Mouse (Mus musculus) liver, embryonic 13.5 days (tissue): ENCODE results near the gene D630003M21Rik. TPM values are rescaled to one million over a fixed set of nuclear protein-coding genes. Genes with fewer than 3 reads are reported as not detected.

Experiments used
- ATAC-seq: fragments of 200-750 bp; cut with Nextera tagmentation; 2 replicates; pipeline ENCODE4 v1.8.0; 2017; ENCODE audit warnings: low read depth, mild to moderate bottlenecking, moderate number of reproducible peaks, moderate library complexity
- DNase-seq: peaks from one replicate; pipeline ENCODE4 v3.0.0; 2022
- H3K27ac ChIP-seq: fragments of 300-500 bp; sonication (generic); 2 replicates; pipeline ENCODE4 v1.5.1; 2015; ENCODE audit warnings: moderate library complexity, mild to moderate bottlenecking, inconsistent platforms
- H3K27me3 ChIP-seq: fragments of 300-500 bp; sonication (generic); 2 replicates; pipeline ENCODE4 v1.6.1; 2015; ENCODE audit warnings: mild to moderate bottlenecking, inconsistent platforms
- H3K36me3 ChIP-seq: fragments of 300-500 bp; sonication (generic); 2 replicates; pipeline ENCODE4 v1.6.1; 2015; ENCODE audit warnings: mild to moderate bottlenecking, inconsistent platforms
- H3K4me1 ChIP-seq: fragments of 300-500 bp; sonication (generic); replicated peaks from 2 replicates; pipeline ENCODE4 v1.6.1; 2015; ENCODE audit warnings: inconsistent platforms
- H3K4me2 ChIP-seq: fragments of 300-500 bp; sonication (generic); 2 replicates; pipeline ENCODE4 v1.6.1; 2015; ENCODE audit warnings: inconsistent platforms, mild to moderate bottlenecking, moderate library complexity
- H3K4me3 ChIP-seq: fragments of 300-500 bp; sonication (generic); replicated peaks from 2 replicates; pipeline ENCODE4 v1.5.1; 2015; ENCODE audit warnings: mild to moderate bottlenecking, inconsistent platforms
- H3K9ac ChIP-seq: fragments of 300-500 bp; sonication (generic); 2 replicates; pipeline ENCODE4 v1.6.1; 2015; ENCODE audit warnings: mild to moderate bottlenecking, inconsistent platforms
- H3K9me3 ChIP-seq: fragments of 300-500 bp; sonication (generic); replicated peaks from 2 replicates; pipeline ENCODE4 v1.6.1; 2016; ENCODE audit warnings: inconsistent platforms
- WGBS: fragments of 180-500 bp; shearing (Covaris S2); methylation state at CpG from one replicate; pipeline ENCODE4 v1.1.7; 2015; ENCODE audit not compliant: insufficient replicate concordance; 5-methylcytosine and 5-hydroxymethylcytosine counted together
- polyA plus RNA-seq: library from polyadenylated mRNA; unstranded; fragments of >200 nt; fragmentation: Nextera tagmentation; extraction: Ambion mirVana; gene quantifications from 2 replicates; pipeline ENCODE4 v1.2.1, GENCODE M21; 2015

Gene D630003M21Rik
- polyA plus RNA-seq, 1 experiment from 2014 or later = 0.47 TPM

GRCm38 (mm10) chr2:158256894-158257293, 27.9 kb upstream of the D630003M21Rik start:
- Histone ChIP-seq H3K27ac (no peak overlapping the region), H3K4me1 (peaks cover 5% of the 10 kb centered on the region), H3K9ac (no peak overlapping the region), H3K9me3 (no peaks in the 10 kb centered on the region), H3K36me3 (no peaks in the 10 kb centered on the region), H3K27me3 (0 out of 2 replicates have a peak, but pooled peaks cover 10% of the 10 kb centered on the region), H3K4me2 (no peak overlapping the region), H3K4me3 (no peak overlapping the region)
- ATAC-seq (no peak), DNase-seq (no peak)
- WGBS = 18% methylated on average over 5 of the region's 5 CpGs

GRCm38 (mm10) chr2:158253806-158254205, 24.8 kb upstream of the D630003M21Rik start:
- H3K9me3 ChIP-seq = no peaks in the 10 kb centered on the region
- no peak overlapping the region for H3K4me2 ChIP-seq
- no peak overlapping the region for H3K4me3 ChIP-seq
- 68% methylated on average over 5 of the region's 5 CpGs for WGBS
- no peak overlapping the region for H3K9ac ChIP-seq
- H3K27ac ChIP-seq = no peak overlapping the region
- no peaks in the 10 kb centered on the region for H3K36me3 ChIP-seq
- H3K4me1 ChIP-seq = peaks cover 5% of the 10 kb centered on the region
- no peak for DNase-seq
- ATAC-seq = no peak
- 0 out of 2 replicates have a peak, but pooled peaks cover 10% of the 10 kb centered on the region for H3K27me3 ChIP-seq

- Histone ChIP-seq H3K4me2 (no peak overlapping the region), H3K9me3 (no peaks in the 10 kb centered on the region)
Observed at GRCm38 (mm10) chr2:158250558-158250957, 21.5 kb upstream of the D630003M21Rik start.

GRCm38 (mm10) chr2:158248318-158248717, 19.3 kb upstream of the D630003M21Rik start:
- H3K9ac ChIP-seq = no peak overlapping the region
- no peaks in the 10 kb centered on the region for H3K27me3 ChIP-seq
- DNase-seq = no peak
- no peak for ATAC-seq
- H3K27ac ChIP-seq = no peak overlapping the region
- H3K9me3 ChIP-seq = no peaks in the 10 kb centered on the region
- H3K36me3 ChIP-seq = no peaks in the 10 kb centered on the region
- H3K4me1 ChIP-seq = no peaks in the 10 kb centered on the region
- 33% methylated on average over 7 of the region's 7 CpGs for WGBS
- no peak overlapping the region for H3K4me2 ChIP-seq
- no peak overlapping the region for H3K4me3 ChIP-seq

More at GRCm38 (mm10) chr2:158250558-158250957, 21.5 kb upstream of the D630003M21Rik start:
- Histone ChIP-seq H3K36me3 (no peaks in the 10 kb centered on the region), H3K27ac (no peak overlapping the region), H3K9ac (no peak overlapping the region), H3K27me3 (no peaks in the 10 kb centered on the region), H3K4me1 (no peaks in the 10 kb centered on the region), H3K4me3 (no peak overlapping the region)
- 40% methylated on average over 4 of the region's 4 CpGs for WGBS
- DNase-seq = no peak
- no peak for ATAC-seq

- Histone ChIP-seq H3K4me2 (no peak overlapping the region), H3K4me1 (no peaks in the 10 kb centered on the region), H3K9ac (no peak overlapping the region), H3K36me3 (no peaks in the 10 kb centered on the region), H3K27me3 (no peaks in the 10 kb centered on the region), H3K9me3 (no peaks in the 10 kb centered on the region), H3K4me3 (no peak overlapping the region), H3K27ac (no peak overlapping the region)
- no peak for DNase-seq
- 67% methylated on average over 6 of the region's 6 CpGs for WGBS
- no peak for ATAC-seq
Observed at GRCm38 (mm10) chr2:158247852-158248251, 18.8 kb upstream of the D630003M21Rik start.

- Histone ChIP-seq H3K4me2 (no peak overlapping the region), H3K9me3 (no peaks in the 10 kb centered on the region), H3K27me3 (no peaks in the 10 kb centered on the region), H3K4me3 (no peak overlapping the region), H3K36me3 (no peaks in the 10 kb centered on the region), H3K4me1 (no peaks in the 10 kb centered on the region), H3K9ac (no peak overlapping the region), H3K27ac (no peak overlapping the region)
- 54% methylated on average over 4 of the region's 4 CpGs for WGBS
- DNase-seq (no peak), ATAC-seq (no peak)
Observed at GRCm38 (mm10) chr2:158245072-158245817, 16.2 kb upstream of the D630003M21Rik start.

- Histone ChIP-seq H3K9ac (no peak overlapping the region), H3K27ac (no peak overlapping the region), H3K36me3 (no peaks in the 10 kb centered on the region), H3K4me2 (no peak overlapping the region), H3K9me3 (no peaks in the 10 kb centered on the region), H3K4me1 (no peaks in the 10 kb centered on the region), H3K27me3 (no peaks in the 10 kb centered on the region), H3K4me3 (no peak overlapping the region)
- ATAC-seq = no peak
- 60% methylated on average over 18 of the region's 18 CpGs for WGBS
- no peak for DNase-seq
Observed at GRCm38 (mm10) chr2:158243129-158243870, 14.3 kb upstream of the D630003M21Rik start.

- no peak for DNase-seq
- Histone ChIP-seq H3K27ac (no peak overlapping the region), H3K4me2 (no peak overlapping the region), H3K36me3 (no peaks in the 10 kb centered on the region), H3K9ac (no peak overlapping the region), H3K9me3 (no peaks in the 10 kb centered on the region), H3K27me3 (no peaks in the 10 kb centered on the region), H3K4me1 (no peaks in the 10 kb centered on the region), H3K4me3 (no peak overlapping the region)
- 78% methylated on average over 18 of the region's 18 CpGs for WGBS
- ATAC-seq = no peak
Observed at GRCm38 (mm10) chr2:158242170-158242896, 13.3 kb upstream of the D630003M21Rik start.

GRCm38 (mm10) chr2:158241126-158241738, 12.2 kb upstream of the D630003M21Rik start:
- no peak overlapping the region for H3K4me3 ChIP-seq
- 48% methylated on average over 5 of the region's 5 CpGs for WGBS
- H3K9ac ChIP-seq = no peak overlapping the region
- H3K9me3 ChIP-seq = no peaks in the 10 kb centered on the region
- H3K36me3 ChIP-seq = no peaks in the 10 kb centered on the region
- no peaks in the 10 kb centered on the region for H3K4me1 ChIP-seq
- H3K27me3 ChIP-seq = no peaks in the 10 kb centered on the region
- no peak for DNase-seq
- ATAC-seq = no peak
- H3K4me2 ChIP-seq = no peak overlapping the region
- H3K27ac ChIP-seq = no peak overlapping the region

GRCm38 (mm10) chr2:158238101-158238500, 9.1 kb upstream of the D630003M21Rik start:
- Histone ChIP-seq H3K36me3 (no peaks in the 10 kb centered on the region), H3K27me3 (no peaks in the 10 kb centered on the region), H3K27ac (no peak overlapping the region), H3K9me3 (no peaks in the 10 kb centered on the region), H3K4me2 (no peak overlapping the region), H3K9ac (no peak overlapping the region), H3K4me1 (no peaks in the 10 kb centered on the region), H3K4me3 (no peak overlapping the region)
- DNase-seq (no peak), ATAC-seq (no peak)
- 71% methylated on average over 5 of the region's 5 CpGs for WGBS

GRCm38 (mm10) chr2:158236698-158237097, 7.7 kb upstream of the D630003M21Rik start:
- Histone ChIP-seq H3K9ac (no peak overlapping the region), H3K4me1 (no peaks in the 10 kb centered on the region), H3K4me2 (no peak overlapping the region), H3K4me3 (no peak overlapping the region), H3K27ac (no peak overlapping the region), H3K36me3 (no peaks in the 10 kb centered on the region), H3K9me3 (no peaks in the 10 kb centered on the region), H3K27me3 (no peaks in the 10 kb centered on the region)
- ATAC-seq (no peak), DNase-seq (no peak)
